In the genomic region with DNA sequence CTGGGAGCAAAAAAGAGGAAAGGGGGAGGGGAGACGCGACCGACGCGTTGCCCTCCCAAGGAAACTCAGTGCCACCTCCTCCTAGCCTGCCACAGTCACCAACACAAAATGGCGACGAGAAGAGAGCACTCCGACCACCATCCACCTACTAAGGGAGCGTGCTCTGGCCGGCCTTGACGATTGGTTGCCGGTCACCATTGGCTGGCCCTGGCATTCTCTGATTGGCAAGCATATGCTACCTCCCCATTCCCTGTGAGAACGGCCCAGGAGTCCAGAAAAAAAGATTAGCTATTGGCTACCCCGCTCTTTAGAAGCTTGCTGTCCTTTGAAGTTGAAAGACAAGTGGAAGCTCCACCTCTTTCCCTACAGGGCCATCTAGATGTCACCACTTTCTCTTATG, we compare ENCODE assay signal across 7 mouse cellular contexts. TPM values are rescaled to one million over a fixed set of nuclear protein-coding genes. Genes with fewer than 3 reads are reported as not detected.
DNase-seq lines count a peak whose midpoint lies in the region; ATAC-seq and TF ChIP-seq lines count a peak whose summit lies in the region.
"Not testable (repeated sequence)": the region's sequence is repeated elsewhere in the genome, so short reads cannot be mapped to it uniquely, and the experiment has no call there.

No protein-coding gene starts in this region.

- not testable (repeated sequence) for TF ChIP-seq CTCF in liver, postnatal 0 days (IDR thresholded peaks at IDR 0.05; ENCODE audit: low read depth)

- peak; percentile 69; the same call in 1 of the 2 replicates for ATAC-seq in embryonic facial prominence, embryonic 15.5 days (ENCODE audit: insufficient number of reproducible peaks, low FRiP score, low TSS enrichment, low read depth)
- peak; percentile 71; the same call in 1 of the 2 replicates for ATAC-seq in forebrain, embryonic 16.5 days
- ATAC-seq in hindbrain, embryonic 15.5 days (ENCODE audit: low FRiP score, low read depth), result peak; percentile 73; the same call in 1 of the 2 replicates
- ATAC-seq in kidney, embryonic 16.5 days (ENCODE audit: low FRiP score, low TSS enrichment), result peak; percentile 71; the same call in 1 of the 2 replicates
- ATAC-seq in liver, postnatal 0 days, result peak; percentile 79
- peak; percentile 68; the same call in 1 of the 2 replicates for ATAC-seq in midbrain, embryonic 12.5 days (ENCODE audit: low FRiP score, low read depth)
- 0 out of 2 replicates have a peak, but pooled peaks have one; percentile 61 for ATAC-seq in stomach, embryonic 14.5 days (ENCODE audit: insufficient number of reproducible peaks, insufficient read depth, low FRiP score, low read depth)

- not testable (repeated sequence) for TF ChIP-seq EP300 in liver, postnatal 0 days (IDR thresholded peaks at IDR 0.05; ENCODE audit: low read depth)

- not testable (repeated sequence) for H3K27ac ChIP-seq in embryonic facial prominence, embryonic 15.5 days (replicated peaks); forebrain, embryonic 16.5 days (ENCODE audit: low read length); hindbrain, embryonic 15.5 days (replicated peaks); kidney, embryonic 16.5 days (ENCODE audit: low read length); liver, postnatal 0 days (ENCODE audit: low read depth); midbrain, embryonic 12.5 days (replicated peaks); stomach, embryonic 14.5 days (ENCODE audit: low read length)

- 94% methylated on average over 14 of the region's 14 CpGs for WGBS in embryonic facial prominence, embryonic 15.5 days
- WGBS in forebrain, embryonic 16.5 days, result 94% methylated on average over 14 of the region's 14 CpGs
- WGBS in hindbrain, embryonic 15.5 days, result 94% methylated on average over 14 of the region's 14 CpGs
- 95% methylated on average over 14 of the region's 14 CpGs for WGBS in kidney, embryonic 16.5 days
- 82% methylated on average over 14 of the region's 14 CpGs for WGBS in liver, postnatal 0 days (ENCODE audit: insufficient replicate concordance)
- WGBS in midbrain, embryonic 12.5 days, result 96% methylated on average over 14 of the region's 14 CpGs
- 95% methylated on average over 14 of the region's 14 CpGs for WGBS in stomach, embryonic 14.5 days

- not testable (repeated sequence) for H3K4me3 ChIP-seq in embryonic facial prominence, embryonic 15.5 days (replicated peaks); forebrain, embryonic 16.5 days (replicated peaks; ENCODE audit: low read length); hindbrain, embryonic 15.5 days; kidney, embryonic 16.5 days (ENCODE audit: low read length); liver, postnatal 0 days (ENCODE audit: low read depth, low read length); midbrain, embryonic 12.5 days; stomach, embryonic 14.5 days (ENCODE audit: low read depth, low read length)

- H3K36me3 ChIP-seq in embryonic facial prominence, embryonic 15.5 days; forebrain, embryonic 16.5 days (ENCODE audit: control insufficient read depth, insufficient read depth); hindbrain, embryonic 15.5 days; kidney, embryonic 16.5 days (ENCODE audit: insufficient read depth, low read length); liver, postnatal 0 days (replicated peaks; ENCODE audit: insufficient read depth, low read length); midbrain, embryonic 12.5 days; stomach, embryonic 14.5 days (ENCODE audit: control insufficient read depth, insufficient read depth, low read length): not testable (repeated sequence)

- not testable (repeated sequence) for H3K4me2 ChIP-seq in embryonic facial prominence, embryonic 15.5 days (replicated peaks); forebrain, embryonic 16.5 days (ENCODE audit: low read length); hindbrain, embryonic 15.5 days; kidney, embryonic 16.5 days (replicated peaks; ENCODE audit: low read depth, low read length); liver, postnatal 0 days (ENCODE audit: low read depth, low read length); midbrain, embryonic 12.5 days (replicated peaks); stomach, embryonic 14.5 days (replicated peaks; ENCODE audit: low read depth, low read length)

- H3K27me3 ChIP-seq in embryonic facial prominence, embryonic 15.5 days; forebrain, embryonic 16.5 days (replicated peaks; ENCODE audit: control insufficient read depth, insufficient read depth, low read length); hindbrain, embryonic 15.5 days; kidney, embryonic 16.5 days (ENCODE audit: insufficient read depth, low read length); liver, postnatal 0 days (ENCODE audit: insufficient read depth, low read length); midbrain, embryonic 12.5 days; stomach, embryonic 14.5 days (ENCODE audit: control insufficient read depth, insufficient read depth, low read length): not testable (repeated sequence)

- H3K9ac ChIP-seq in embryonic facial prominence, embryonic 15.5 days; forebrain, embryonic 16.5 days (replicated peaks; ENCODE audit: low read depth, low read length); hindbrain, embryonic 15.5 days; kidney, embryonic 16.5 days (replicated peaks; ENCODE audit: low read length); liver, postnatal 0 days (replicated peaks); midbrain, embryonic 12.5 days (replicated peaks); stomach, embryonic 14.5 days (replicated peaks; ENCODE audit: low read depth, low read length): not testable (repeated sequence)

- not testable (repeated sequence) for DNase-seq in liver, postnatal 0 days

- not testable (repeated sequence) for H3K4me1 ChIP-seq in embryonic facial prominence, embryonic 15.5 days; forebrain, embryonic 16.5 days (replicated peaks; ENCODE audit: control insufficient read depth, insufficient read depth, low read length); hindbrain, embryonic 15.5 days (replicated peaks); kidney, embryonic 16.5 days (ENCODE audit: insufficient read depth, low read length); liver, postnatal 0 days (ENCODE audit: insufficient read depth); midbrain, embryonic 12.5 days; stomach, embryonic 14.5 days (ENCODE audit: control insufficient read depth, insufficient read depth, low read length)

- H3K9me3 ChIP-seq in embryonic facial prominence, embryonic 15.5 days (replicated peaks); forebrain, embryonic 16.5 days (ENCODE audit: control insufficient read depth, low read length); hindbrain, embryonic 15.5 days; kidney, embryonic 16.5 days (ENCODE audit: low read length); liver, postnatal 0 days (ENCODE audit: low read length); midbrain, embryonic 12.5 days; stomach, embryonic 14.5 days (ENCODE audit: control insufficient read depth, low read depth, low read length): not testable (repeated sequence)

RNA-seq across cellular contexts. Expression of gene Pde4b, which starts 38.0 kb away (rescaled TPM):
- polyA plus RNA-seq in embryonic facial prominence, embryonic 15.5 days (2015; fragmentation: Nextera tagmentation; extraction: Ambion mirVana), result 15.5 and 17.1 TPM in 2 replicates
- polyA plus RNA-seq in forebrain, embryonic 16.5 days (2015; fragmentation: Nextera tagmentation; extraction: Ambion mirVana), result 29.3 and 32.1 TPM in 2 replicates
- polyA plus RNA-seq in hindbrain, embryonic 15.5 days (2015; fragmentation: Nextera tagmentation; extraction: Ambion mirVana), result 44.0 TPM in 2 replicates
- polyA plus RNA-seq in kidney, embryonic 16.5 days (2015; fragmentation: Nextera tagmentation; extraction: Ambion mirVana), result 13.4 and 15.5 TPM in 2 replicates
- polyA plus RNA-seq in liver, postnatal 0 days (2015; fragmentation: Nextera tagmentation; extraction: Ambion mirVana), result 3.4 and 3.7 TPM in 2 replicates
- 9.9 and 11.7 TPM in 2 replicates for polyA plus RNA-seq in midbrain, embryonic 12.5 days (2016; fragmentation: Nextera tagmentation; extraction: Ambion mirVana)
- 16.5 and 18.5 TPM in 2 replicates for polyA plus RNA-seq in stomach, embryonic 14.5 days (2014; fragmentation: Nextera tagmentation; extraction: Ambion mirVana)
